Mouse (Mus musculus) embryonic facial prominence, embryonic 14.5 days (tissue): ENCODE measurements around the gene Dmac2. TPM values are rescaled to one million over a fixed set of nuclear protein-coding genes. Genes with fewer than 3 reads are reported as not detected.
A peak's percentile ranks its signal among the peaks of the same experiment; 100 is the strongest.

Experiments used
- ATAC-seq: fragments of 200-750 bp; cut with Nextera tagmentation; 2 replicates; pipeline ENCODE4 v1.8.0; 2017; ENCODE audit warnings: low read depth, moderate number of reproducible peaks, moderate TSS enrichment
- DNase-seq: peaks from one replicate; pipeline ENCODE4 v3.0.0-alpha.2; 2015; ENCODE audit warnings: low spot score
- H3K27ac ChIP-seq: fragments of 300-500 bp; sonication (generic); replicated peaks from 2 replicates; pipeline ENCODE4 v1.5.1; 2014; ENCODE audit warnings: low read depth, mild to moderate bottlenecking, low read length, moderate library complexity
- H3K27me3 ChIP-seq: fragments of 300-500 bp; sonication (generic); replicated peaks from 2 replicates; pipeline ENCODE4 v1.6.1; 2014; ENCODE audit warnings: low read length; ENCODE audit not compliant: control insufficient read depth, insufficient read depth
- H3K36me3 ChIP-seq: fragments of 300-500 bp; sonication (generic); 2 replicates; pipeline ENCODE4 v1.6.1; 2014; ENCODE audit warnings: low read length, mixed read lengths; ENCODE audit not compliant: control insufficient read depth, insufficient read depth
- H3K4me1 ChIP-seq: fragments of 300-500 bp; sonication (generic); 2 replicates; pipeline ENCODE4 v1.6.1; 2014; ENCODE audit warnings: antibody characterized with exemption, low read length; ENCODE audit not compliant: control insufficient read depth, insufficient read depth
- H3K4me2 ChIP-seq: fragments of 300-500 bp; sonication (generic); 2 replicates; pipeline ENCODE4 v1.6.1; 2014; ENCODE audit warnings: low read depth, mild to moderate bottlenecking, low read length, moderate library complexity, mixed read lengths
- H3K4me3 ChIP-seq: fragments of 300-500 bp; sonication (generic); 2 replicates; pipeline ENCODE4 v1.5.1; 2014; ENCODE audit warnings: low read depth, mild to moderate bottlenecking, low read length
- H3K9ac ChIP-seq: fragments of 300-500 bp; sonication (generic); 2 replicates; pipeline ENCODE4 v1.6.1; 2014; ENCODE audit warnings: low read depth, mild to moderate bottlenecking, low read length, moderate library complexity, mixed read lengths
- H3K9me3 ChIP-seq: fragments of 300-500 bp; sonication (generic); 2 replicates; pipeline ENCODE4 v1.6.1; 2016; ENCODE audit warnings: low read length; ENCODE audit not compliant: control insufficient read depth
- WGBS: fragments of 180-500 bp; shearing (Covaris S2); extraction: QIAGEN DNeasy Blood & Tissue Kit; methylation state at CpG from one replicate; pipeline ENCODE4 v1.1.7; 2014; 5-methylcytosine and 5-hydroxymethylcytosine counted together
- polyA plus RNA-seq: library from polyadenylated mRNA; unstranded; fragments of >200 nt; fragmentation: Nextera tagmentation; extraction: Ambion mirVana; gene quantifications from 2 replicates; pipeline ENCODE4 v1.2.1, GENCODE M21; 2014

The Dmac2 gene
- polyA plus RNA-seq, 1 experiment from 2014 or later = 30.3 TPM

GRCm38 (mm10) chr7:25610056-25610455 lies 9.2 kb upstream of the Dmac2 start:
- WGBS = 29% methylated on average over 6 of the region's 6 CpGs
- Histone ChIP-seq H3K27ac (no peak overlapping the region), H3K4me2 (no peak overlapping the region), H3K9me3 (no peaks in the 10 kb centered on the region), H3K9ac (no peak overlapping the region), H3K27me3 (no peaks in the 10 kb centered on the region), H3K36me3 (no peaks in the 10 kb centered on the region), H3K4me1 (no peaks in the 10 kb centered on the region), H3K4me3 (no peak overlapping the region)
- no peak for DNase-seq
- ATAC-seq = no peak

GRCm38 (mm10) chr7:25611501-25611900 lies 7.7 kb upstream of the Dmac2 start:
- Histone ChIP-seq H3K36me3 (no peaks in the 10 kb centered on the region), H3K4me3 (no peak overlapping the region), H3K9ac (no peak overlapping the region), H3K4me1 (no peaks in the 10 kb centered on the region), H3K4me2 (no peak overlapping the region), H3K27me3 (no peaks in the 10 kb centered on the region), H3K9me3 (no peaks in the 10 kb centered on the region), H3K27ac (no peak overlapping the region)
- DNase-seq = no peak
- no peak for ATAC-seq
- 43% methylated on average over 7 of the region's 7 CpGs for WGBS

DNA sequence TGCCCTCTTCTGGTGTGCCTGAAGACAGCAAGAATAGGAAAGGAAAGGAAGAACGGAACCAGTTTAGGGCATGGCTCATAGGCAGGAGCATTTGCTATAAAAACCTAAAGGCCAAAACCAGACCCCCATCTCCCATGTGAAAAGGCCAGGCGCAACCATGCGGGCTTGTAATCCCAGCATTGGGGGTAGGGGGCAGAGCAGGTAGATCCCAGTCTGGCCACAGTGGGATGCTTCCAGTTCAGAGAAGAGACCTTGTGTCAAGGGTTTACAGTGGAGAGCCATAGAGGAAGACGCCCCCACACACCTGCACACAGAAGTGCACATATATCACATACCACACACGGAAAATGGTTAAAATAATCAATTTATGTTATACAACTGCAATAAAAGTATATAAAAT lies 5.1 kb upstream of the Dmac2 start:
- 91% methylated on average over 5 of the region's 5 CpGs for WGBS
- Histone ChIP-seq H3K27me3 (no peaks in the 10 kb centered on the region), H3K4me1 (peaks cover 4% of the 10 kb centered on the region; the same call in 1 of the 2 replicates), H3K9ac (no peak overlapping the region), H3K9me3 (no peaks in the 10 kb centered on the region), H3K4me3 (no peak overlapping the region), H3K27ac (no peak overlapping the region), H3K4me2 (no peak overlapping the region), H3K36me3 (no peaks in the 10 kb centered on the region)
- ATAC-seq = no peak
- no peak for DNase-seq

DNA sequence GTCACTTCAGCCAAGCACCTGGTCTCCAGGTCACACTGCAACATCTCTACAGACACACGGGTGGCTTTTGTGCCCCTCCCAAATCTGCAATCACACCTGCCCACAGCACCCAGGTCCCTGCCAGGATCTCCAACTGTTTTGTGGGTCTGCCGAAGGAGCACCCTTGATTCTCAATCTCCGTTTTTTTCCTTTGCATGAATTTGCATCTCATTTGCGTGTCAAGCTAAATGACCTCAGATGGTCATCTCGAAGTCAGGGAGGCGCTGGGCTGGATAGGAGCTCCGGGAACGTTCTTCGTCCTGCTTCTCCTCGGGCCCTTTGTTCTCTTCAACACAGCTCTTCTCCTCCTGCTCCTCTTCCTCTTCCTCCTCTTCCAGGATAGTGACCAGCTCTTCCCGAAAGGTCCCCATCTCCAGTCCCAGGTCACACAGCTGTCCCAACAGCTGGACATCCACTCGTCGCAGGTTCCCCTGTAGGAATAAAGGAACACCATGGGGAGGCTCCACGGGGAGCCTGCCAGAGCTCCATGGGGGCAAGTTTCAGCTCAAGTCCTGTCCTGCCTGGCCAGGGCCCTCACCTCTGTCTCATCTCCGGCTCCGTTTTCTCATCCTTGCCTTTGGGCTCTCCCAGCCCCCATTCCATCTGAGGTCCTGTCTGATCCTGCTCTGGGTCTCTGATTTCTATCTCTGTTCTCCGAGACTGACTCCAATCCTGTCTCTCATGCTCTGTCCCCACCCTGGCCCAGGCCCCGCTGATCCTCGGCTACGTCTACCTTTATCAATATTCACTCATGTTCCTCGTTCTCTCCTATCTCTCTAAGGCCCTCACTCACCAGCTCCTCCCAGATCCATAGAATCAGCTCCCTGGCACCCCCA lies 4.1 kb upstream of the Dmac2 start:
- H3K36me3 ChIP-seq = no peaks in the 10 kb centered on the region
- no peak overlapping the region for H3K4me2 ChIP-seq
- H3K4me1 ChIP-seq = peaks cover 4% of the 10 kb centered on the region
- H3K9ac ChIP-seq = no peak overlapping the region
- DNase-seq = no peak
- no peak overlapping the region for H3K4me3 ChIP-seq
- no peak overlapping the region for H3K27ac ChIP-seq
- H3K27me3 ChIP-seq = no peaks in the 10 kb centered on the region
- 67% methylated on average over 21 of the region's 21 CpGs for WGBS
- no peaks in the 10 kb centered on the region for H3K9me3 ChIP-seq
- no peak for ATAC-seq

DNA sequence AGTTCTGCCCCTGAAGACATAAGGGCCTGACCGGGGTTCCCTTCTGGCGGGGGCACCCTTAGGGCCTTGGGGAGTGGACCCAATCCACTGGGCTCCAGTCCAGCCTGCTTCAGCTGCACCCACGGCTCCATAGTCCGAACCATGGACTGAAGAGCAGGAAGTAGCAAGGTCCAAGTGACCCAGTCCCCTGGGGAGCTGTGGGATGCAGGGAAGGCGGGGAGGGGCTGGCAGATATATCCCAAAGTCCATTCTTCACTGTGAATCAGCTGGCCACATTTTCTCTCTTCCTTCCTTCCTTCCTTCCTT lies 3.6 kb upstream of the Dmac2 start, which contains the start of gene Erich4:
Gene Erich4 (minus strand): TSS at position 187 of the 306 bp plus-strand sequence.
- Histone ChIP-seq H3K4me1 (peaks cover 4% of the 10 kb centered on the region), H3K4me2 (no peak within 1 kb of the TSS), H3K4me3 (no peak within 1 kb of the TSS), H3K27me3 (no peaks in the 10 kb centered on the region), H3K27ac (no peak within 1 kb of the TSS), H3K36me3 (no peaks in the 10 kb centered on the region), H3K9me3 (no peaks in the 10 kb centered on the region), H3K9ac (no peak within 1 kb of the TSS)
- ATAC-seq (no peak), DNase-seq (no peak)
- 81% methylated on average over 4 of the region's 5 CpGs for WGBS

DNA sequence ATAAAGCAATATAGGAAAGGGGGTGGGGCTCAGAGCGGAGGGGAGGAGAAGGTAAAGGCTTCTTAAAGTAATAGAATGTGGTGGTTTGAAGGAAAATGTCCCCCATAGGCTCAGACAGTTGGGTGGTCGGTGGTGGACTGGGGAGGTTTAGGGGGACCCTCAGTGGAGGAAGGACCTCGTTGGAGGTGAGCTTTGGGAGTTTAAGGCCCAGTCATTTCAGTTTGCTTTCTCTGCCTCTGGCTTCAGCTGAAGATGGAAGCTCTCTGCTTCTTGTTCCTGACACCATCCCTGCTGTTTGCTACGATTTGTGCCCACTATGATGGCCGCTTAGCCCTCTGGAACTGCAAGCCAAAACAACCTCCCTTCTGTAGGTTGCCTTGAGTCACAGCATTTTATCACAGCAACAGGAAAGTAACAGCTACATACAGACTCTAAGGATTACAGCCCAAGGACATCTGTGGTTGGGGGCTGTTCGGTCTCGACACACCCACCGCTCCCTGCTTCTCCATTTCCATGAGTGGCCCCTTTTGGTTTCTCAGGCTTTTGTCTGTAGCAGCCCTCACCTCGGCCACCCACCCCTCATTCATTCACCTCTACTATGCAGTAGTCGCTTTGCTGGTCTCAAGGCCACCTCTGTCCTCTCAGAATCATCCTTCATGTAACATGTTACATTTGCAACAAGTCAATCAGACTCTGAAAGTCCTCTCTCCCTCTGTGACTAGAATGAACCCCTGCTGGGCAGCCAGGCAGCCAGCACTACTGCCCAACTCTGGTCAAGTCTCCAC lies 1.6 kb upstream of the Dmac2 start:
- Histone ChIP-seq H3K36me3 (0 out of 2 replicates have a peak, but pooled peaks cover 10% of the 10 kb centered on the region), H3K9me3 (no peaks in the 10 kb centered on the region), H3K27me3 (no peaks in the 10 kb centered on the region), H3K27ac (no peak overlapping the region), H3K4me3 (no peak overlapping the region), H3K4me2 (no peak overlapping the region), H3K9ac (no peak overlapping the region), H3K4me1 (peaks cover 4% of the 10 kb centered on the region)
- ATAC-seq (no peak), DNase-seq (no peak)
- WGBS = 81% methylated on average over 9 of the region's 10 CpGs

DNA sequence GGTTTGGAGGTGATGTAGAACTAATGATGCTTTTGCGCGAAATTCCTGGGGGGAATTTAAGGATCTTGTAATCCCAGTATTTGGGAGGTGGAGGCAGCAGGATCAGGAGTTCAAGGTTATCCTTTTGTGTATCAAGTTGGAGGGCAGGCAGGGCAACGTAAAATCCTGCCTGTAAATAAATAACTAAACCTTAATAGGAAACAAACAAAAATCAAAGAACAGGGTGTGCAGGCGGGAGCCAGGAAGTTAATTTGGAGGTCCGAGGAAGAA lies 443 bp downstream of the Dmac2 start:
- H3K27me3 ChIP-seq = no peaks in the 10 kb centered on the region
- no peak overlapping the region; the same call in 1 of the 2 replicates for H3K27ac ChIP-seq
- ATAC-seq = no peak

DNA sequence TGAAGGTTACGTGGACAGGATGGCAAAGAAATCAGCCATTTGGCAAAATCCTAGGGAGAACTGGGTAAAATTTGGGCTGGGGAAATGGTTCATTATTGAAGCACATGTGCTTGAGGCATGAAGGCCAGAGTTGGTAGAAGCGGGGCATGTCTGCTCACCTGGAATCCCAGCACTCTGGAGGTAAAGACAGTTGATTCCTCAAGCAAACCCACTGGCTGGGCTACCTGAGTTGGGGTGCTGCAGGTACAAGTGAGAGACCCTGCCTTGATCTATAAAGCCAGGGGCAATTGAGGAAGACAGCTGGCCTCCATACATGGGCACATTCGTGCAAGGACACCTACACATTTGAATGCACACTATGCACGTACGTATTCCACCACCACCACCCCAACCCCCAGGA lies 887 bp downstream of the Dmac2 start:
- ATAC-seq (no peak), DNase-seq (no peak)
- Histone ChIP-seq H3K9ac (no peak overlapping the region), H3K4me2 (peak overlapping the region; percentile 76), H3K27me3 (no peaks in the 10 kb centered on the region), H3K36me3 (peaks cover 29% of the 10 kb centered on the region; the same call in 1 of the 2 replicates), H3K27ac (no peak overlapping the region), H3K4me1 (peaks cover 4% of the 10 kb centered on the region), H3K9me3 (no peaks in the 10 kb centered on the region), H3K4me3 (peak overlapping the region; percentile 65)
- WGBS = 88% methylated on average over 5 of the region's 5 CpGs

More for the DNA sequence above, 443 bp downstream of the Dmac2 start:
- peaks cover 4% of the 10 kb centered on the region for H3K4me1 ChIP-seq
- peak overlapping the region; percentile 65 for H3K4me3 ChIP-seq
- no peaks in the 10 kb centered on the region for H3K9me3 ChIP-seq
- 22% methylated on average over 5 of the region's 5 CpGs for WGBS
- DNase-seq = no peak
- H3K36me3 ChIP-seq = peaks cover 25% of the 10 kb centered on the region; the same call in 1 of the 2 replicates
- H3K4me2 ChIP-seq = peak overlapping the region; percentile 76
- H3K9ac ChIP-seq = peak overlapping the region; percentile 65
